Mouse (Mus musculus): ENCODE measurements around the gene Mzt1.
A peak's percentile ranks its signal among the peaks of the same experiment; 100 is the strongest.
"Not testable (repeated sequence)": the region's sequence is repeated elsewhere in the genome, so short reads cannot be mapped to it uniquely, and the experiment has no call there.

The Mzt1 gene

DNA sequence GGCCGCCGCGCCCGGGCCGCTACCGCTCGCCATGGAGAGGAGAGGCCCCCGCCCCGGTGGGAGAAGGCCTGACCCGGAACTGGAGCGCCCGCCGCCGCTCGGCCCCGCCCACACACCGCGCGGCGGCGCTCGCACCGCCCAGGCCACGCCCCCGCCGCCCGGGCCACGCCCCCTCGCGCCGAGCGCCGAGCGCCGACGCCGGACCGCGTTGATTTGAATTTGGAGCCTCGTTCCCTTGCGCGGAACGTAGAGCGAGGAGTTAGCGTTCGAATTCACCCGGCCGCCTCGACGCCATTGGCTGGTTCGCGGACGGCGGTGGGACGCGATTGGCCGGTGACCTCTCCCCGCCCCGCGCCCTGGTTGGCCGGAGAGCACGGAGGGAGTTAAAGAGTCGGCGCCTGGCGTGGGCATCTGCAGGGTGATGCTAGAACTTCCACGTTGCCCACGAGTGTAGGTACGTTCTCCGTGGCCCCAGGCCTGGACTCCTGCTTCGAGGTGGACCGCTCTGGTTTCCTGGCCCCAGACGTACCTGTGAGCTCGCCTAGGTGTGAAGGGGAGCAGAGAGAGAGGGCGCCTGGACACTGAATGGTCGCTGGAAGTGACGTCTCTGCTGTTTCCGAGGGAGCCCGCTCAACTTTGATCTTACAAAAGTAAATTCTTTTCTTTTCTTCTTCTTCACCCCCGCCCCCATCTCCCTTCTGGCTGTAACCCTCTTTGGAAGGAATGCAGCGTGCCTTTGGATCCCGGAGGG is at the start of gene Mzt1, which contains the start of gene Bora:
TSS of gene Mzt1 (minus strand) at position 104 of the 751 bp plus-strand sequence.
TSS of gene Bora (plus strand) at position 192 of the 751 bp plus-strand sequence.
- peak; percentile 92 to 94 for DNase-seq (ENCODE audit: low spot score in 2 of 2)

DNA sequence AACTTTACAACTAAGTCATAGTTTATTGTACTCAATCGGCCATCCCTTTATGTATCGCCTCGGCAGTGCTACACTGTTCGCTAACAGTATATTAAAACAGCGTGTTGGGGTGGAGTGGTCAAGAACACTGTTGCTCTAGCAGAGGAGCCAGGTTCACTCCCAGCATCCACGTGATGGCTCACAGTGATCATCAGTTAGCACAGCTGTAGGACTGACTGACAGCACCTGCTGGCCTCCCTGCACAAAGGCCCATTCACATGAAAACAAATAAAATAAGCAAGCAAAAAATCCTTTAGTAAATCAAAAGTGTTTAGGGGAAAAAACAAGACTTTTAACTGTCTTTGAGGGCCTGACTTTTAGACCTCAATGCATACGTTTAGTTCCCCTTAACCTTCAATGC is 43.0 kb upstream of the Mzt1 start:
- no peak for DNase-seq (ENCODE audit: low spot score in 2 of 2)

DNA sequence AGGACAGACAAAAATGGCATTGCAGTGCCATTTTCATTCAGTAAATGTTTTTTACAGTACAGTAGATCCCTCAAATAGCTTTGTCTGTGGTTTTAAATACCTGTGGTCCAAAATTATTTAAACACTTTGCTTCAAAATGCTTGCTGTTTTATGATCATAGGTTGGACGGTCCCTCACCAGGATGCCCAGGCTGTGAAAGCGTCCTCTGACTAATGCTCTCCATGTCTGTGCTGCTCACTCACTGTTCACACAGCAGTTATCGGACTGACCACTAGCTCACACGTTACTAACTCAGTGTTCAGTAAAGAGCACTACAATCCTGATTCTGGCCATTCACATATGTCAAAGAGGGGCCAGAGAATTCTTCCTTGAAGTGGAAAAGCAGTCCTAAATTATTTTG is 25.2 kb upstream of the Mzt1 start:
- no peak for DNase-seq (ENCODE audit: low spot score in 2 of 2)

DNA sequence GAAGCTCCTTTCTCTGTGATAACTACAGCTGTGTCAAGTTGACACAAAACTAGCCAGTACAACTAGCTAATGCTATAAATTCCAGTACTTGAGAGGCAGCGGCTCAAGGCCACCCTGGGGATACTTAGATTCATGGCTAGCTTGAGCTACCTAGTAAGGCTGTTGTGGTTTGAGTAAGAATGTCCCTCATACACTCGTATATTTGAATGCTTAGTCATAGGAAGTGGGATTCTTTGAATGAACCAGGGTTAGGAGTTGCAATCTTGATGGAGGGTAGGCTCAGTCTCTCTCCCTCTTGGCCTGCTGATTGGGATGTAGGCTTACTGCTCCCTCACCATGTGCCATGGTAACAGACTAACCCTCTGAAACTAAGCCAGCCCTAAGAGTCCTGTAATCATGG is 17.2 kb upstream of the Mzt1 start:
- DNase-seq (ENCODE audit: low spot score in 2 of 2) = no peak

DNA sequence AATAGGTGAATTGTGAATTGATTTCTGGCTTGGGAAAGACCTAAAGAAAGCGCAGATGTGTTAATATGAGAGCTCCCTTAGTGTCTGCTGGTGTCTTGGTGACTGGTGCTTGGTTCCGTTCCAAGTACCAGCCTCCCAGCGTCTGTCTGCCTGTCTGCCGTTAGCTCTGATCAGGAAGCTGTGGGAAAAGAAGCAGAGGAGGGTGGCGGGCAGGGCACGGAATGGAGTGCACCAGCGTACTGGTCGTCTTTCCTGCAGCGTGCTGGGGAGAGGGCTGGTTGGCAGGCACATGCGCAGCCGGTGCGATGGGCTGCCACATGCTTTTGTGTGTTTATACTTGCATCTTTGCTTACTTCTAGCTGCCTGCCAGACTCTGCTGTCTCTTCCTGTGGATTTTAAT is 14.7 kb upstream of the Mzt1 start:
- no peak for DNase-seq (ENCODE audit: low spot score in 2 of 2)

DNA sequence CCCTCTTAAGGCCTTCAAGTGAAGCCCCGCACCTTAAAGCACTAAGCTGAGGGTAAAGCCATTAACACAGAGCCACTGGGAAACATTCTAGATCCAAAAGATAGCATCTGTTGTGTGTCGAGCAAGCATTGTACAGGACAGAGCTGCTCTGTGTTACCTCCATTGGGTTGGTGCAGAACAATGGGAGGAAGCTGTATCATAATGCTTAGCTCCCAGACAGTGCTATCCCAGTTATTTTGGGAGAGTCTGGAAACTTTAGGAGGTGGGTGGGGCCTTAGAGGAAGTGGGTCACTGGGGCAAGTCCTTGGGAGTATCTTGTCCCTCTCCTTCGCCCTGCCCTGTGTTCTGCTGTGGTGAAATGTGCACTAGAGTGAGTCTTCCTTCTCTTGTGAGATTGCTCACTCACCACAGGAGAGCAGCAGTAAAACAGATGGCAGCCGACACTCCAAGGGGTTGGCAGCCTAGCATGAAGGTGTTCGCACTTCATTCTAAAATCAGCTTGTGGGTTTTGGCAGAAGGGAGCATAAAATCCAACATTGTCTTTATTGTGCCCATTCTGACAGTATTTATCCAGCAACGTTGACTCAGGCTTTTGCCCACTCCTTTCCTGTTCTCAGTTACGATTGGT is 13.1 kb upstream of the Mzt1 start:
- DNase-seq (ENCODE audit: low spot score in 2 of 2) = no peak

DNA sequence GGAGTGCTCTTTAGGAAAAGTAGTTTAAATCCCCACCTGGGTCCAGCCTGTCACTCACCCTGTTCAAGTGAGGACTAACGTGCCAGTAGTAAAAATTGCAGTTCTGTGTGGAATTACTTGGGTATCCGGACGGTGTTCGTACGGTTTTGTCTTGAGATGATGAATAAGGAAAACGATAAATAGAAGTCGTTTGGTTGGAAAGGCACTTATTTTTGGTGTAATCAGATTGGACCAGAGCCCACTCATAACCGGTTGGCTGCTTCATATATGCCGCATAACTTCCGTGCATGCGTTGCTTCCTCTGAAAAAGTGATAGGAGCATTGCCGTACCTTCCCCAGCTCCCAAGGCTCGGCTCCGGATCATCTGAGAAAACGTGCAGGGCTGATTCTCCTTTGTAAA is 848 bp upstream of the Mzt1 start:
- DNase-seq (ENCODE audit: low spot score in 2 of 2) = peak in 1 of 2 experiments; percentile 22

DNA sequence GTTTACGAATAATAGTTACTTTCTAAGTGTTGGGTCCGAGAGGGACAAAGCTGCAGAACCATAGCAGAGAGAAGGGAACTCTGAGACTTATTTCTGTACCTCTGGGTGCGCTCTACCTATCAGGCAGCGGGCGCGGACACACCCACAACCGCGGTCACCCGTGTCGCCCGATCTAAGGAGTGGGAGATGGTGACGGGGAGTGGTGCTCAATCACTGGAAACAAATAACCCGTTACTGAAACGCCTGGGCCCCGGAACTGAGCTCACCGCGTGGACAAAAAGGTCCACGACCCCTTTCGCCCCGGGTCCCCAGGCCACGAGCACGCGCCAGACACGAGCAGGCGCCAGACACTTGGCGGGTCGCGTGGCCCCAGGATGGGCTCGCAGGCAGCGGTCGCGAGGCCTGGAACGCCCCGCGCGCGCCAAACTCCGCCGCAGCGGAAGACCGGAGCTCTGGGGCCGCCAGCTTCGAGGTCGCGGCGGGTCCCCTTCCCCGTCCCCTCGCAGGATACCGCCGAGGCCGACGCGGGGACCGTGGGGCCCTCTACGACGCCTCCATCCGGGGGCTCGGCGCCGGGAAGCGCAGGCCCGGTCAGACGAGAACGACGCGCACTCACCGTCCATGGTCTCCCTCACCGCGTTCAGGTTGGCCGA is 430 bp downstream of the Mzt1 start:
- peak in 1 of 2 experiments; percentile 69 for DNase-seq (ENCODE audit: low spot score in 2 of 2)

DNA sequence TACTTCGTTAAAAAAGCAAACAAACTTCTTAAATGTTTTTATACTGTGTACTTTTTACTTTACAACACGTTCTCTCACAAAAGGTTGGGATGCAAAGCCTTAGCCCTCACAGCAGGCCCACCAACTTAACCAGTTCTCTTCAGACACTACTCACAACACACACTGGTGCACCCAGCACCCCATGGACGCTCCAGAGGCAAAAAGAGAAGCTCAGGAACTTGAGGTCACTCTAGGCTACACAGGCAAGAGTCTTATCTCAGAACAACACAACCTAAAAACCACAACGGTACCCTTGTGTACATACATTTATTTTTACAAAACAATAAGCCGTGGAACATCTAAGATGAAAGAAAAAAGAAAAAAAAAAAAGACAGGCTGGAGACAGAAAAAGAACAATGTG is 1.2 kb downstream of the Mzt1 start:
- DNase-seq (ENCODE audit: low spot score in 2 of 2) = peak; percentile 21 to 25

DNA sequence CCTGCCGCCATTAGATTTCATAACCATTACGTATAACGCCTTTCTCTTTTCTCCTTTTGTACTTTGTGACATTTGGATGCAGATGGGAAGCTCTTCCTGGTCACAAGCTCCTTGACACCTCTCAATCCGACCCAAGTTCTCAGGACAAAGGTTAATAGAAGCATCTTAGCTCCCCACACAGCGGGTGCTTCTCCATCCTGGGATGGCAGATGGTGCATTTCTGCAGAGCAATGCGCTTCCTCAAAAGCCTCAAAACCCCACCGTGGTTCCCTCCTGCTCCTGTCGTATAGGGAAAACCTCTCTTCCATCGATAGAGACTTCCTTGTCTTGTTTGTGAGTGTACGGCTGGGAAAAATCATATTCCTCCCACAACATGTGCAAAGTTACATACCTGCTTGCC is 1.8 kb downstream of the Mzt1 start:
- DNase-seq (ENCODE audit: low spot score in 2 of 2) = no peak

DNA sequence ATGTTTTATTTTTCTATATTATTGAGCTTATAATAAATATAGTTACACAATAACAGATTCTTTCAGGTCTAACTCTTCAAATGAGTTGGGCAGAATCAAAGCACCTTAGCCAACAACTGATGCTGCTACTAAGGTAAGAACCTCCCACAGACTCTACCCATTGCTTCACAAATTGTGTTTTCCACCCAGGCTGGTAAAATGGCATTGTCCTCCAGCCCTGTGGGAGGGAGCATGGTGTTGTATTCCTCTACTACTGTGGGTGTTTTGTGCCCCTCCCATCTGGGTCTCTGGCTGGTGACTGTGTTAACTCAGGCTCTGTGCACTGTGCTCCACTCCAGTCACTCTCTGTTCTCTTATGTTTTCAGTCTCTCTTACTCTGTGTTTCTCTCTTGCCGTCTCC is 2.4 kb downstream of the Mzt1 start:
- DNase-seq (ENCODE audit: low spot score in 2 of 2) = no peak

DNA sequence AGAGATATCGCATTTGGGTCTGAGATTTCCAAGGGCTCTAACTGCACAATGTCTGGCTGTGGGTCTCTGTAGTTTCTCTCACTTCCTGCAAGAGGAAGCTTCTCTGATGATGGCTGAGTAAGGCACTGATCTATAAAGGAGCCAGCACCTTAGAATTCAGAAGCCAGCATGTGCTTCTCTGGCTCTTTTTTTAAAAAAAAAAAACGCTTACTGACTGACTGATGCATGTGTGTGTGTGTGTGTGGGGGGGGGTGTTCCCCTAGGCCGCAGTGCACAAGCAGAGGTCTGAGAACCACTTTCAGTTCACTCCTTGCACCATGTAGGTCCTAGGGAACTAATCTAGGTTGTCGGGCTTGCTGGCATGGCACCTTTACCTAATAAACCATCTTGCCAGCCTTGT is 4.5 kb downstream of the Mzt1 start:
- DNase-seq (ENCODE audit: low spot score in 2 of 2) = no peak

DNA sequence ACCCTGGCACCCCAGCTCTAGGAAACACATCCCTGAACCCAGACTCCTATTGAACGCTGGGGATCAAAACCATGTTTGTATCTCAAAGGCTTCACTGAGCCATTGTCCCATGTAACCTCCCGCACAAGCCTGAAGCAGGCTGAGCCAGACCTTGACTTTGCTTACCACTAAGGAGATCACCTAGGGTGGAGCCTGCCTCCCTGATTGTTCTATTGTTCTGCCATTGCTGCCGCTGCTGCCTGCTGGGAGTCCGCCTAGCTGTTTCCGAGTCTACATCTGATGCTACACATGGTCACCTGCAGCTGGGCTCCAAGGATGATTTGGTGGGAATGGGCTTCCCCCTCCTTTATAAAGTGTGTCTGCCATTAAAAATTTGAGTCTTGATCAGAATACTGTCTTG is 6.6 kb downstream of the Mzt1 start:
- DNase-seq (ENCODE audit: low spot score in 2 of 2) = not testable (repeated sequence)

DNA sequence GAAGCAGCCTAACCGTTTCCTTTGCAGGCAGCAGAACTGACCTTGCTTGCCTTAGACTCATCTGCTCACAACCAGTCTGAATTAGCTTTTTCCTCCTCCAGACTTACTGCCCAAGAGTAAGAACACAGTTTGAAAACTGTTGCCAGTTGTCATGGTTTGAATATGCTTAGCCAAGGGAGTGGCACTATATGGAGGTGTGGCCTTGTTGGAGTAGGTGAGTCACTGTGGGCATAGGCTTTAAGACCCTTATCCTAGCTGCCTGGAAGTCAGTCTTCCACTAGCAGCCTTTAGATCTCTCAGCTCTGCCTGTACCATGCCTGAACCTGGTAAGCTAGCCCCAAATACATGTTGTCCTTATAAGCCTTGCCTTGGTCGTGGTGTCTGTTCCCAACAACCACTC is 8.2 kb downstream of the Mzt1 start:
- DNase-seq (ENCODE audit: low spot score in 2 of 2) = no peak

DNA sequence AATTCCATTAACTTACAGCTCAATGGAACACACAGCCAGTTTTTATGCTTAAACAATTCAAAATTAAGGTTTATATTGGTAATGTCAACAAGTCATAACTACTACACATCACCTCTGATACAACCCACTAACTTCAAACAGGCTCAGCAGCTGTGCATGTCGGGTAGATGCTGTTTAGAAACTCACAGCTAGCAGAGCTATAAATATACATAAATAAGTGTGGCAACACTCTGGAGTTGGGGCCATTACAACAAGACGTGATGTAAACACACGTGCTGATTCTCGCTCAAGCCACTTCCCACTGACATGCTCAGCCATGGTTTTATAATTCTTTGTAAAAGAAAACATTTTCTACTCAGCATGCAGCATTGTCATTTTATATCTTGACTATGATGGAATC is 9.9 kb downstream of the Mzt1 start:
- DNase-seq (ENCODE audit: low spot score in 2 of 2) = no peak

DNA sequence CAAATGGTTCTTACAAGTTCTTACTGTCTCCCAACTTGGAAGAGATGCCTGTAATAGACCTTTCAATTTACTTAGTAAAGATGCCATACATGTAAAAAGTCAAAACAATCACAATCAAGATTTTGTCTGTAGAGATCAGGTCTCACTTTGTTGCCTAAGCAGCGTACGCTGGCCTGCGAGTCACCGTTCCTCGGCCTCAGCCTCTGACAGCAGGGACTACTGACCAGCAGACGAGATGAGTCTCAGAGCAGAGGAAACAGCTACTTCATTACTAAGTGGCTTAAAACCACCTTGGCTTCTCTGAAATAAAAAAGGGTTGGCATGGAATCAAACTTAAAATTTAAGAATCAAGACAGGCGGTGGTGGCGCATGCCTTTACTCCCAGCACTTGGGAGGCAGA is 11.1 kb downstream of the Mzt1 start:
- DNase-seq (ENCODE audit: low spot score in 2 of 2) = not testable (repeated sequence)

DNA sequence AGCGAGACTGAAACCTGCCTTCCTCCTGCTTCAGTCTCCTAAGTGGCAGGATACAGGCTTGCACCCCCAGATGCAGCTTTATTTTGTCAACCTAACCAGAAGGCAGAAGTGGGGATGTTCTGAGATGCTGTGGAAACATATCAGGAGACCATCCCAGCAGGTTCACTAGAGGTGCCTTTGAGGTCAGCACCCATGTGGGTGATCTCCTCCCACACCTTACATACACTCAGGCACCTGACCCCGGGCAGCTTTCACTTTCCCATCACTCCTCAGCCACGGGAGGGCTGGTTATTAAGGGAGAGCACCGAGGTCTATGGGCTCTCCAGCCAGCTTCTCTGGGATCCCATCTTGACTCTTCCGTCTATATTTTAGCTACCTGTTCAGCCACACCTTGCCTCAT is 13.3 kb downstream of the Mzt1 start:
- DNase-seq (ENCODE audit: low spot score in 2 of 2) = no peak

DNA sequence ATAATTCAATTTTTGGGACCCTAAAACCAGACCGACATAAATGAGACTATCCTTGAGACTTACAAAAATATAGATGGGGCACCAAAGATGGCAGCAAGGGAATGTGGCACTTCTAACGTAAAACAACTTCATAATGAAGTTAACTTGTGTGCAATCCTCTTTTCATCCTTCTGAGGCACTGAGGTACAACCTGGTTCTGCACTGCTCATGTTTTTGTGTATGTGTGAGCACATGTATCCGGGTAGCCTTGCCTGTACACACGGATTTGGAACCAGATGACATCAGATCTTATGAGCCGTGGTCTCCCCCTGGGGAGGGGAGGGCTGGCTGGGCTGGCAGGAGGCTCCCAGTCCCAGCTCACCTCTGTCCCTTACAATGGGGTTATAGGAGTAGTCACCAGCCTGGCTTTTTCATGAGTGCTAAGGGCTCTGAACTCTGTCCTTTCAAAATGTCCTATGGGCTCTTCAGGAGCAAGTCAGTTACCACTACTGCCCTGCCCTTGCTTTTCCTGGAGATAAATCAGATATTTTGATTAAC is 14.5 kb downstream of the Mzt1 start:
- no peak for DNase-seq (ENCODE audit: low spot score in 2 of 2)

DNA sequence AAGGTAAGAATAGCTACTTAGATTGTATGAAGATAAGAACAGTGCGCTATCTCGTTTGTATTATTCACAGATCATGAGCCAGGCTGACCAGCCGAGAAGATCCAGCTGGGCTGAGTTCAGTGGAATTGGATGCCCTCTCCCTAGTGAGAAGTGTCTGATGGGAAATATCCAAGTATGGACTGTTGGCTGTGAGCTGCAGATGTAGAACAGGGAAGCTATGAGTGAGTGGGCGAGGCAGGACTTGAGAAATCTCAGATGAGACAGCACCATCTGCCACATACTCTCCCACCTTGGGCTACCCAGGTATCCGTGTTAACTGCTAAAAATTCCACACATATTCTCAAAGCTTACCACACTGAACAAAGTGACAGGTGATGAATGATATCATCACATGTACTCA is 15.9 kb downstream of the Mzt1 start:
- no peak for DNase-seq (ENCODE audit: low spot score in 2 of 2)

DNA sequence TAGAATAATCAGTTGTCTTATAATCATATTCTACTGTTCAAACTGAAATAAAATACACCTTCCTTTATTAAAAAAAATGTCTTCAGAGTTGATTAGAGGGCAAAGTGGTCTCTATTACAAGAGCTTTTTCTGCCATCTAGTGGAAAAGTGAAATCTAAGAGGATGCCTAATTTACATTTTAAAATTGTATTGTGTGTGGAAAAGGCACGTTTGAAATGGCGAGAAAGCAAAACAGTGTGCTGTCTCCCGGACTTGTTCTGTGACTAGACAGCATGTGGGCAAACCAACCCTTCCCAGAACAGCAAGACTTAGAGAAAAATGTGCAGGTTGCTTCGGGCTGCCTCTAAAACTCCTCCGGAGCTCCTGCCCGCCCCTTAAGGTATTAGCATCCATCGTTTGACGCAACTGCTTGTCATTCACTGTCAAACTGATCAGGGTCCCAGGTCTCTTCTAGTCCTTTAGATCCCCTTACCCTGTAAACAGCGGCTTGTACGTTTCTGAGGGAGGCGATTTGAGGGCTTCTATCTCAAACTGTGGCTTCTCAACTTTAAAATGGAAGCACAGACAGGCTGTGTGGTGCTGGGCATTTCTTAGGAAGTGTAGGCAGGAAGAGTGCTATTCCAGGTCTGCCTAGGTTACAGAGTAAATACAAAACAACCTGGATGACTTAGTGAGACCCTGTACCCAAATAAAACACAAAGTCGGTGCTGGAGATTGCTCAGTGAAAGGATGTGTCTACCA is 23.4 kb downstream of the Mzt1 start:
- DNase-seq (ENCODE audit: low spot score in 2 of 2) = no peak

DNA sequence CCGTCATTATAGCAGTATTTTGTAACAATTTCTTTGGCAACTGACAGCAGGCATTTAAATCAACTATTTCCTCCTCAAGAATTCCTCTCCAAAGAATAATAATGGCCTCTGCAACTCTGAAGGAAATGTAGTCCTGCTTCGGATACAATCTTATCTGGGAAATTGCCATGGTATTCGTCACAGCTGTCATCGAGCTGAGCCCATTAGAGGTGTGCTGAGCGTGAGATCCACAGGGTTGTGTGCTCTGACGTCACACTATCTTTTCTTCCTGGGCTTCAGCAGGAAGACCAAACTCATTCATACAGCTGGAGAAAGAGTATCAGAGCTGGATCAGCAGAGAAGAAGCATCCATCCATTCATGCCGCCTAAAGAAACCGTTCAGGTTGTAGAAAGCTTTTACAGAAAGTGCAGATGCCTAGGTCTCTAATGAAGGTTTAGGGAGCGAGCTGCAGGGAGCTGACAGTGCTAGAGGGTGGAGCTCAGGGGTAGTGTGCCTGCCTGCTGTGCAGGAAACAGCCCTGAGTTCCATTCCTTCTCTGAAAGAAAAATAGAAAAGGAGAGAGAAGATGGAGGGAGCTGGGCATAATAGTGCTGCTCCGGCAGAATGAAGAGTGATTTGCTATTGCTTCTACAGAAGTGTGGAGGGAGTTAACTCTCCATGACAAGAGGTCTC is 26.7 kb downstream of the Mzt1 start:
- no peak for DNase-seq (ENCODE audit: low spot score in 2 of 2)

DNA sequence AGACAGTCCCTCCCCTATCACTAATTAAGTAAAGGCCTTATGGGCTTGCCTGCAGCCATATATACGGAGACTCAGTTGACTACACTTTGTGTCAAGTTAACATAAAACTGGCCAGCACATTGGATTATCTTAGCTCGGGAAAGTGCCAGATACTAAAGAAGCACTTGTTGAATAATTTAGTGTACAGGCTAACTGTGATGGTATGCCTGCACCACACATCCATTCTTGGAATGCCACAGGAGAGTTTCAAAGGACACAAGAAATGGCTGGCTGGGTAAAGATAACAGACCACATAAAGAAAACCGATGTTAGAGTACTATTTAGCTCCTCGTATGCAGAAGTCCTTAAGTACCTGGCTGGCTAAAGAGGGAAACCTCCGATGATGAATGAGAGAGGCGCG is 27.2 kb downstream of the Mzt1 start:
- no peak for DNase-seq (ENCODE audit: low spot score in 2 of 2)
